Mouse (Mus musculus): ENCODE measurements around the gene Slc16a9. TPM values are rescaled to one million over a fixed set of nuclear protein-coding genes. Genes with fewer than 3 reads are reported as not detected.

The Slc16a9 gene
- polyA plus RNA-seq, 1 experiment from 2014 or later: 1.9 TPM

- Histone ChIP-seq H3K36me3 (no peaks in the 10 kb centered on the region), H3K9ac (no peak overlapping the region), H3K9me3 (no peaks in the 10 kb centered on the region), H3K4me1 (no peaks in the 10 kb centered on the region), H3K27me3 (peaks cover 22% of the 10 kb centered on the region), H3K4me2 (replicated peaks) (no peak overlapping the region), H3K27ac (no peak overlapping the region), H3K4me3 (no peak overlapping the region)
- no peak for ATAC-seq (ENCODE audit: insufficient number of reproducible peaks, insufficient read depth, low FRiP score, low TSS enrichment)
- 76% methylated on average over 6 of the region's 6 CpGs for WGBS
Measured at GRCm38 (mm10) chr10:70250766-70251165, 5.9 kb downstream of the Slc16a9 start.

- H3K9me3 ChIP-seq: no peaks in the 10 kb centered on the region
- no peaks in the 10 kb centered on the region for H3K27me3 ChIP-seq
- no peak overlapping the region for H3K27ac ChIP-seq
- H3K9ac ChIP-seq: no peak overlapping the region
- H3K36me3 ChIP-seq: no peaks in the 10 kb centered on the region
- H3K4me3 ChIP-seq: no peak overlapping the region
- no peak for ATAC-seq (ENCODE audit: insufficient number of reproducible peaks, insufficient read depth, low FRiP score, low TSS enrichment)
- no peak overlapping the region for H3K4me2 ChIP-seq (replicated peaks)
- H3K4me1 ChIP-seq: no peaks in the 10 kb centered on the region
- 76% methylated on average over 4 of the region's 4 CpGs for WGBS
Measured at GRCm38 (mm10) chr10:70254666-70255065, 9.8 kb downstream of the Slc16a9 start.

GRCm38 (mm10) chr10:70255601-70256210 lies 10.8 kb downstream of the Slc16a9 start:
- 83% methylated on average over 15 of the region's 15 CpGs for WGBS
- no peaks in the 10 kb centered on the region for H3K4me1 ChIP-seq
- no peaks in the 10 kb centered on the region for H3K27me3 ChIP-seq
- H3K27ac ChIP-seq: no peak overlapping the region
- H3K9ac ChIP-seq: no peak overlapping the region
- no peak overlapping the region for H3K4me2 ChIP-seq (replicated peaks)
- ATAC-seq (ENCODE audit: insufficient number of reproducible peaks, insufficient read depth, low FRiP score, low TSS enrichment): no peak
- H3K9me3 ChIP-seq: no peaks in the 10 kb centered on the region
- H3K36me3 ChIP-seq: no peaks in the 10 kb centered on the region
- H3K4me3 ChIP-seq: no peak overlapping the region

GRCm38 (mm10) chr10:70257029-70257428 lies 12.1 kb downstream of the Slc16a9 start:
- ATAC-seq (ENCODE audit: insufficient number of reproducible peaks, insufficient read depth, low FRiP score, low TSS enrichment): no peak
- Histone ChIP-seq H3K4me2 (replicated peaks) (no peak overlapping the region), H3K4me1 (no peaks in the 10 kb centered on the region), H3K4me3 (no peak overlapping the region), H3K9ac (no peak overlapping the region), H3K9me3 (no peaks in the 10 kb centered on the region), H3K27ac (no peak overlapping the region), H3K27me3 (no peaks in the 10 kb centered on the region), H3K36me3 (no peaks in the 10 kb centered on the region)
- WGBS: 82% methylated on average over 4 of the region's 4 CpGs

- Histone ChIP-seq H3K9ac (no peak overlapping the region), H3K4me2 (replicated peaks) (no peak overlapping the region), H3K27me3 (no peaks in the 10 kb centered on the region), H3K9me3 (no peaks in the 10 kb centered on the region), H3K27ac (no peak overlapping the region), H3K4me1 (no peaks in the 10 kb centered on the region), H3K4me3 (no peak overlapping the region), H3K36me3 (no peaks in the 10 kb centered on the region)
- 63% methylated on average over 4 of the region's 4 CpGs for WGBS
- ATAC-seq (ENCODE audit: insufficient number of reproducible peaks, insufficient read depth, low FRiP score, low TSS enrichment): no peak
Measured at GRCm38 (mm10) chr10:70260904-70261303, 16.0 kb downstream of the Slc16a9 start.

- H3K27me3 ChIP-seq: no peaks in the 10 kb centered on the region
- no peaks in the 10 kb centered on the region for H3K4me1 ChIP-seq
- H3K36me3 ChIP-seq: no peaks in the 10 kb centered on the region
- H3K4me3 ChIP-seq: no peak overlapping the region
- H3K27ac ChIP-seq: no peak overlapping the region
- WGBS: 72% methylated on average over 3 of the region's 3 CpGs
- no peak overlapping the region for H3K4me2 ChIP-seq (replicated peaks)
- H3K9me3 ChIP-seq: no peaks in the 10 kb centered on the region
- ATAC-seq (ENCODE audit: insufficient number of reproducible peaks, insufficient read depth, low FRiP score, low TSS enrichment): no peak
- H3K9ac ChIP-seq: no peak overlapping the region
Measured at GRCm38 (mm10) chr10:70262051-70262450, 17.2 kb downstream of the Slc16a9 start.

GRCm38 (mm10) chr10:70263681-70264189 lies 18.8 kb downstream of the Slc16a9 start:
- H3K27me3 ChIP-seq: no peaks in the 10 kb centered on the region
- no peak overlapping the region for H3K4me3 ChIP-seq
- no peak overlapping the region for H3K4me2 ChIP-seq (replicated peaks)
- no peaks in the 10 kb centered on the region for H3K4me1 ChIP-seq
- H3K9ac ChIP-seq: no peak overlapping the region
- no peak overlapping the region for H3K27ac ChIP-seq
- no peaks in the 10 kb centered on the region for H3K36me3 ChIP-seq
- no peak for ATAC-seq (ENCODE audit: insufficient number of reproducible peaks, insufficient read depth, low FRiP score, low TSS enrichment)
- WGBS: 88% methylated on average over 4 of the region's 4 CpGs
- no peaks in the 10 kb centered on the region for H3K9me3 ChIP-seq

- Histone ChIP-seq H3K4me3 (no peak overlapping the region), H3K9ac (no peak overlapping the region), H3K36me3 (no peaks in the 10 kb centered on the region), H3K9me3 (no peaks in the 10 kb centered on the region), H3K4me2 (replicated peaks) (no peak overlapping the region), H3K27me3 (no peaks in the 10 kb centered on the region), H3K4me1 (no peaks in the 10 kb centered on the region), H3K27ac (no peak overlapping the region)
- 88% methylated on average over 9 of the region's 9 CpGs for WGBS
- ATAC-seq (ENCODE audit: insufficient number of reproducible peaks, insufficient read depth, low FRiP score, low TSS enrichment): no peak
Measured at GRCm38 (mm10) chr10:70264337-70265036, 19.6 kb downstream of the Slc16a9 start.

GRCm38 (mm10) chr10:70266501-70266900 lies 21.6 kb downstream of the Slc16a9 start:
- H3K4me1 ChIP-seq: no peaks in the 10 kb centered on the region
- H3K9ac ChIP-seq: no peak overlapping the region
- H3K36me3 ChIP-seq: no peaks in the 10 kb centered on the region
- H3K4me3 ChIP-seq: no peak overlapping the region
- no peak overlapping the region for H3K4me2 ChIP-seq (replicated peaks)
- 84% methylated on average over 6 of the region's 6 CpGs for WGBS
- no peak overlapping the region for H3K27ac ChIP-seq
- no peak for ATAC-seq (ENCODE audit: insufficient number of reproducible peaks, insufficient read depth, low FRiP score, low TSS enrichment)
- no peaks in the 10 kb centered on the region for H3K27me3 ChIP-seq
- H3K9me3 ChIP-seq: no peaks in the 10 kb centered on the region

- no peak overlapping the region for H3K4me3 ChIP-seq
- H3K36me3 ChIP-seq: no peaks in the 10 kb centered on the region
- H3K9me3 ChIP-seq: no peaks in the 10 kb centered on the region
- no peak overlapping the region for H3K4me2 ChIP-seq (replicated peaks)
- WGBS: 79% methylated on average over 23 of the region's 23 CpGs
- H3K4me1 ChIP-seq: no peaks in the 10 kb centered on the region
- no peak overlapping the region for H3K27ac ChIP-seq
- H3K27me3 ChIP-seq: no peaks in the 10 kb centered on the region
- ATAC-seq (ENCODE audit: insufficient number of reproducible peaks, insufficient read depth, low FRiP score, low TSS enrichment): no peak
- no peak overlapping the region for H3K9ac ChIP-seq
Measured at GRCm38 (mm10) chr10:70268581-70269446, 23.9 kb downstream of the Slc16a9 start.

GRCm38 (mm10) chr10:70269447-70269787 lies 24.5 kb downstream of the Slc16a9 start:
- Histone ChIP-seq H3K9me3 (no peaks in the 10 kb centered on the region), H3K9ac (no peak overlapping the region), H3K36me3 (no peaks in the 10 kb centered on the region), H3K27ac (no peak overlapping the region), H3K4me3 (no peak overlapping the region), H3K27me3 (no peaks in the 10 kb centered on the region), H3K4me2 (replicated peaks) (no peak overlapping the region), H3K4me1 (no peaks in the 10 kb centered on the region)
- ATAC-seq (ENCODE audit: insufficient number of reproducible peaks, insufficient read depth, low FRiP score, low TSS enrichment): no peak
- WGBS: 95% methylated on average over 2 of the region's 2 CpGs

GRCm38 (mm10) chr10:70276678-70277077 lies 31.8 kb downstream of the Slc16a9 start:
- H3K36me3 ChIP-seq: no peaks in the 10 kb centered on the region
- no peak for ATAC-seq (ENCODE audit: insufficient number of reproducible peaks, insufficient read depth, low FRiP score, low TSS enrichment)
- no peaks in the 10 kb centered on the region for H3K27me3 ChIP-seq
- no peaks in the 10 kb centered on the region for H3K4me1 ChIP-seq
- H3K27ac ChIP-seq: no peak overlapping the region
- H3K4me3 ChIP-seq: no peak overlapping the region
- H3K9ac ChIP-seq: no peak overlapping the region
- no peaks in the 10 kb centered on the region for H3K9me3 ChIP-seq
- 61% methylated on average over 1 of the region's 1 CpGs for WGBS
- H3K4me2 ChIP-seq (replicated peaks): no peak overlapping the region

All from embryonic facial prominence, embryonic 12.5 days (tissue).